Mouse (Mus musculus) neural tube, embryonic 15.5 days (tissue): ENCODE results near the gene Oosp2. TPM values are rescaled to one million over a fixed set of nuclear protein-coding genes. Genes with fewer than 3 reads are reported as not detected.

Experiments used
- ATAC-seq: fragments of 200-750 bp; cut with Nextera tagmentation; 2 replicates; pipeline ENCODE4 v1.8.0; 2017; ENCODE audit warnings: mild to moderate bottlenecking, moderate TSS enrichment, moderate library complexity; ENCODE audit not compliant: low FRiP score
- H3K27ac ChIP-seq: fragments of 300-500 bp; sonication (generic); replicated peaks from 2 replicates; pipeline ENCODE4 v1.5.1; 2015; ENCODE audit warnings: mild to moderate bottlenecking, inconsistent platforms
- H3K27me3 ChIP-seq: fragments of 300-500 bp; sonication (generic); replicated peaks from 2 replicates; pipeline ENCODE4 v1.6.1; 2015; ENCODE audit warnings: inconsistent platforms
- H3K36me3 ChIP-seq: fragments of 300-500 bp; sonication (generic); 2 replicates; pipeline ENCODE4 v1.6.1; 2015; ENCODE audit warnings: inconsistent platforms
- H3K4me1 ChIP-seq: fragments of 300-500 bp; sonication (generic); 2 replicates; pipeline ENCODE4 v1.6.1; 2015; ENCODE audit warnings: inconsistent platforms
- H3K4me2 ChIP-seq: fragments of 300-500 bp; sonication (generic); 2 replicates; pipeline ENCODE4 v1.6.1; 2015; ENCODE audit warnings: inconsistent platforms, mild to moderate bottlenecking, moderate library complexity
- H3K4me3 ChIP-seq: fragments of 300-500 bp; sonication (generic); replicated peaks from 2 replicates; pipeline ENCODE4 v1.5.1; 2015; ENCODE audit warnings: mild to moderate bottlenecking, inconsistent platforms
- H3K9ac ChIP-seq: fragments of 300-500 bp; sonication (generic); replicated peaks from 2 replicates; pipeline ENCODE4 v1.6.1; 2015; ENCODE audit warnings: mild to moderate bottlenecking, inconsistent platforms
- H3K9me3 ChIP-seq: fragments of 300-500 bp; sonication (generic); replicated peaks from 2 replicates; pipeline ENCODE4 v1.6.1; 2016; ENCODE audit warnings: inconsistent platforms
- WGBS: fragments of 180-500 bp; shearing (Covaris S2); methylation state at CpG from one replicate; pipeline ENCODE4 v1.1.7; 2015; ENCODE audit warnings: mixed read lengths; 5-methylcytosine and 5-hydroxymethylcytosine counted together
- polyA plus RNA-seq: library from polyadenylated mRNA; unstranded; fragments of >200 nt; fragmentation: Nextera tagmentation; extraction: Ambion mirVana; gene quantifications from 2 replicates; pipeline ENCODE4 v1.2.1, GENCODE M21; 2015

The Oosp2 gene
- polyA plus RNA-seq, 1 experiment from 2014 or later = not detected

DNA sequence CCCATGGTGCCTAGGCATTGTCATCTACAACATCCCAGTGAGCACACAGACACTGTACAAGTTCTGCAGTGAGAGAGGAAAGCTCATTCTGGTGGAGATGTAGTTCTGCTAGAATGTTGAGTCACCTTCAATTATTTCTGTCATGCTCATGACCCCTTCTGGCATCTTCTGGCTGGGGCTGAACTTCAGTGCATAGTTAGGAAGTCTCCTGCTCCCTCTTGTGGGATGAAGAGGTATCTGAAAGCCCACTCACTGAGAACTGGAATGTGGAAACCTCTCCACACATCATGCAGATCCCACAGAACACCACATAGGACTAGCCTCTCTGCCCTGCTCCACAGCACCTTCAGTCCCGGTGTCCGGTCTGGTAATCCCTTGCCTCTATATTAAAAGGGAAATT, 58.3 kb downstream of the Oosp2 start:
- no peaks in the 10 kb centered on the region for H3K27me3 ChIP-seq
- H3K4me3 ChIP-seq = no peak overlapping the region
- no peaks in the 10 kb centered on the region for H3K4me1 ChIP-seq
- no peak overlapping the region for H3K9ac ChIP-seq
- H3K27ac ChIP-seq = no peak overlapping the region
- H3K4me2 ChIP-seq = no peak overlapping the region
- no peak for ATAC-seq
- 91% methylated on average over 2 of the region's 2 CpGs for WGBS
- H3K36me3 ChIP-seq = no peaks in the 10 kb centered on the region
- H3K9me3 ChIP-seq = no peaks in the 10 kb centered on the region

GRCm38 (mm10) chr19:11601349-11601748, 59.0 kb downstream of the Oosp2 start:
- WGBS = 91% methylated on average over 3 of the region's 3 CpGs
- Histone ChIP-seq H3K27ac (no peak overlapping the region), H3K36me3 (no peaks in the 10 kb centered on the region), H3K4me1 (no peaks in the 10 kb centered on the region), H3K27me3 (no peaks in the 10 kb centered on the region), H3K9ac (no peak overlapping the region), H3K9me3 (no peaks in the 10 kb centered on the region), H3K4me2 (no peak overlapping the region), H3K4me3 (no peak overlapping the region)
- no peak for ATAC-seq

Other genes starting within 250 kb of the Oosp2 start
- 2.6 TPM in 1 of 2 replicates, not detected in the other for gene Ms4a4b, start 217.0 kb downstream of the Oosp2 start, polyA plus RNA-seq
- gene Ms4a6c, start 191.2 kb downstream of the Oosp2 start, polyA plus RNA-seq = 3.1 and 5.1 TPM in 2 replicates
- gene Gm8369, start 174.6 kb downstream of the Oosp2 start, polyA plus RNA-seq = 0.13 TPM in 1 of 2 replicates, not detected in the other
- gene Ms4a6b, start 144.0 kb downstream of the Oosp2 start, polyA plus RNA-seq = 2.8 and 7.4 TPM in 2 replicates
- gene Ms4a4d, start 123.8 kb downstream of the Oosp2 start, polyA plus RNA-seq = 0.50 TPM in 1 of 2 replicates, not detected in the other
- gene Ms4a6d, start 55.7 kb downstream of the Oosp2 start, polyA plus RNA-seq = 2.3 and 3.1 TPM in 2 replicates
- 0.24 and 0.27 TPM in 2 replicates for gene Ms4a2, start 36.8 kb downstream of the Oosp2 start, polyA plus RNA-seq
- gene Ms4a3, start 19.7 kb downstream of the Oosp2 start, polyA plus RNA-seq = 0.10 TPM in 1 of 2 replicates, not detected in the other
- not detected in 2 replicates for gene Oosp1, start 30.6 kb upstream of the Oosp2 start, polyA plus RNA-seq
- gene Oosp3, start 36.5 kb upstream of the Oosp2 start, polyA plus RNA-seq = not detected in 2 replicates
- gene Gif, start 87.0 kb upstream of the Oosp2 start, polyA plus RNA-seq = not detected in 2 replicates
- gene Mrpl16, start 109.8 kb upstream of the Oosp2 start, polyA plus RNA-seq = 43.5 and 48.7 TPM in 2 replicates
- 12.8 and 14.5 TPM in 2 replicates for gene Stx3, start 158.8 kb upstream of the Oosp2 start, polyA plus RNA-seq
- gene Olfr1417, start 178.7 kb upstream of the Oosp2 start, polyA plus RNA-seq = not detected in 2 replicates
- gene Olfr1418, start 200.5 kb upstream of the Oosp2 start, polyA plus RNA-seq = not detected in 2 replicates
- gene Olfr1419, start 214.5 kb upstream of the Oosp2 start, polyA plus RNA-seq = not detected in 2 replicates
- gene Olfr1420, start 226.0 kb upstream of the Oosp2 start, polyA plus RNA-seq = not detected in 2 replicates